Mouse (Mus musculus): Measurements from ENCODE around the gene Tmco3. TPM values are rescaled to one million over a fixed set of nuclear protein-coding genes. Genes with fewer than 3 reads are reported as not detected.

Gene Tmco3
- total and polyA plus RNA-seq, 3 experiments: 11.8 to 20.3 TPM; not detected in 1

- H3K36me3 ChIP-seq (ENCODE audit: control insufficient read depth in 1 of 2, insufficient read depth in 2 of 2, low read length in 2 of 2): no peaks in the 10 kb centered on the region
- no peaks in the 10 kb centered on the region for H3K27me3 ChIP-seq (ENCODE audit: control insufficient read depth in 1 of 2, insufficient read depth in 2 of 2, low read length in 2 of 2)
- no peak overlapping the region for H3K27ac ChIP-seq (ENCODE audit: control insufficient read depth, low read depth, low read length)
- no peak overlapping the region for H3K9ac ChIP-seq (ENCODE audit: control insufficient read depth, low read depth, low read length, poor library complexity, severe bottlenecking)
- no peaks in the 10 kb centered on the region for H3K9me3 ChIP-seq (replicated peaks; ENCODE audit: insufficient read depth, low read length)
- no peak overlapping the region for H3K4me3 ChIP-seq (ENCODE audit: control insufficient read depth in 1 of 2, insufficient read depth in 1 of 2, low read depth in 2 of 2, low read length in 2 of 2)
- no peaks in the 10 kb centered on the region for H3K4me1 ChIP-seq (ENCODE audit: control insufficient read depth in 1 of 2, insufficient read depth in 2 of 2, low read length in 2 of 2)
- TF ChIP-seq MXI1 (IDR thresholded peaks at IDR 0.05; ENCODE audit: low read depth, low read length) (no peak), USF2 (IDR thresholded peaks at IDR 0.05; ENCODE audit: borderline replicate concordance in 1 of 2, insufficient read depth in 1 of 2, low read depth in 1 of 2, low read length in 2 of 2) (no peak), GABPA (IDR thresholded peaks at IDR 0.05; ENCODE audit: low read depth, low read length) (no peak), MYC (IDR thresholded peaks at IDR 0.05; ENCODE audit: low read depth, low read length) (no peak), JUND (IDR thresholded peaks at IDR 0.05; ENCODE audit: low read depth, low read length) (no peak), POLR2AphosphoS5 (IDR thresholded peaks at IDR 0.05; ENCODE audit: borderline replicate concordance, low read depth, low read length) (no peak), BHLHE40 (IDR thresholded peaks at IDR 0.05; ENCODE audit: borderline replicate concordance, low read depth, low read length) (no peak)
- DNase-seq (ENCODE audit: low read depth, low spot score): no peak
- no peaks in the 10 kb centered on the region for H3K79me2 ChIP-seq (ENCODE audit: control insufficient read depth, insufficient read depth, low read length, poor library complexity)
These were observed 11.0 kb upstream of the Tmco3 start for GRCm38 (mm10) chr8:13276941-13277447.

- Histone ChIP-seq H3K36me3 (ENCODE audit: control insufficient read depth in 1 of 2, insufficient read depth in 2 of 2, low read length in 2 of 2) (peaks cover 0 to 4% of the 10 kb centered on the region in 2 experiments; a peak in 1 of 4 replicates), H3K9me3 (replicated peaks; ENCODE audit: insufficient read depth, low read length) (no peaks in the 10 kb centered on the region), H3K79me2 (ENCODE audit: control insufficient read depth, insufficient read depth, low read length, poor library complexity) (peaks cover 14% of the 10 kb centered on the region), H3K9ac (ENCODE audit: control insufficient read depth, low read depth, low read length, poor library complexity, severe bottlenecking) (no peak overlapping the region), H3K27me3 (ENCODE audit: control insufficient read depth in 1 of 2, insufficient read depth in 2 of 2, low read length in 2 of 2) (no peaks in the 10 kb centered on the region), H3K27ac (ENCODE audit: control insufficient read depth, low read depth, low read length) (no peak overlapping the region), H3K4me1 (ENCODE audit: control insufficient read depth in 1 of 2, insufficient read depth in 2 of 2, low read length in 2 of 2) (peaks cover 0 to 4% of the 10 kb centered on the region in 2 experiments; a peak in 1 of 4 replicates), H3K4me3 (ENCODE audit: control insufficient read depth in 1 of 2, insufficient read depth in 1 of 2, low read depth in 2 of 2, low read length in 2 of 2) (no peak overlapping the region)
- TF ChIP-seq CTCF (IDR thresholded peaks at IDR 0.05 in 2 of 3, conservative IDR thresholded peaks at IDR 0.05 in 1 of 3; ENCODE audit: control insufficient read depth in 1 of 3, insufficient read depth in 1 of 3, low read depth in 2 of 3, low read length in 3 of 3, poor library complexity in 1 of 3, severe bottlenecking in 1 of 3) (peak; percentile 48 to 51 (median 49)), TCF12 (IDR thresholded peaks at IDR 0.05; ENCODE audit: low read depth, low read length) (no peak)
- DNase-seq (ENCODE audit: low read depth, low spot score): peak; percentile 44
These were observed 4.8 kb upstream of the Tmco3 start for GRCm38 (mm10) chr8:13283200-13283599.

- no peak for TF ChIP-seq MXI1 (IDR thresholded peaks at IDR 0.05; ENCODE audit: low read depth, low read length)
- 0 out of 2 replicates have a peak, but pooled peaks have one; percentile 77 for TF ChIP-seq UBTF (IDR thresholded peaks at IDR 0.05; ENCODE audit: borderline replicate concordance, insufficient read depth, low read depth, low read length)
- Histone ChIP-seq H3K9ac (ENCODE audit: control insufficient read depth, low read depth, low read length, poor library complexity, severe bottlenecking) (peak overlapping the region; percentile 90), H3K27ac (ENCODE audit: control insufficient read depth, low read depth, low read length) (peak overlapping the region; percentile 88), H3K4me1 (ENCODE audit: control insufficient read depth in 1 of 2, insufficient read depth in 2 of 2, low read length in 2 of 2) (peaks cover 2 to 11% of the 10 kb centered on the region in 2 experiments; a peak in 2 of 4 replicates), H3K36me3 (ENCODE audit: control insufficient read depth in 1 of 2, insufficient read depth in 2 of 2, low read length in 2 of 2) (peaks cover 0 to 10% of the 10 kb centered on the region in 2 experiments; a peak in 2 of 4 replicates), H3K79me2 (ENCODE audit: control insufficient read depth, insufficient read depth, low read length, poor library complexity) (peaks cover 16% of the 10 kb centered on the region), H3K4me3 (ENCODE audit: control insufficient read depth in 1 of 2, insufficient read depth in 1 of 2, low read depth in 2 of 2, low read length in 2 of 2) (peak overlapping the region; percentile 62 to 83), H3K9me3 (replicated peaks; ENCODE audit: insufficient read depth, low read length) (no peaks in the 10 kb centered on the region), H3K27me3 (ENCODE audit: control insufficient read depth in 1 of 2, insufficient read depth in 2 of 2, low read length in 2 of 2) (no peaks in the 10 kb centered on the region)
- DNase-seq (ENCODE audit: low read depth, low spot score): peak; percentile 92
These were observed 692 bp upstream of the Tmco3 start for GRCm38 (mm10) chr8:13287304-13287691.
